Mouse (Mus musculus) neural tube, embryonic 14.5 days (tissue): ENCODE measurements around the gene Cyp51. TPM values are rescaled to one million over a fixed set of nuclear protein-coding genes. Genes with fewer than 3 reads are reported as not detected.

Experiments used
- ATAC-seq: fragments of 200-750 bp; cut with Nextera tagmentation; 2 replicates; pipeline ENCODE4 v1.8.0; 2017; ENCODE audit warnings: low read depth, mild to moderate bottlenecking, moderate TSS enrichment, moderate library complexity
- H3K27ac ChIP-seq: fragments of 300-500 bp; sonication (generic); 2 replicates; pipeline ENCODE4 v1.5.1; 2014; ENCODE audit warnings: low read depth, mild to moderate bottlenecking, control low read depth, low read length, moderate library complexity, mixed read lengths
- H3K27me3 ChIP-seq: fragments of 300-500 bp; sonication (generic); 2 replicates; pipeline ENCODE4 v1.6.1; 2014; ENCODE audit warnings: low read length; ENCODE audit not compliant: control insufficient read depth, insufficient read depth
- H3K36me3 ChIP-seq: fragments of 300-500 bp; sonication (generic); 2 replicates; pipeline ENCODE4 v1.6.1; 2014; ENCODE audit warnings: low read length, mixed read lengths; ENCODE audit not compliant: control insufficient read depth, insufficient read depth
- H3K4me1 ChIP-seq: fragments of 300-500 bp; sonication (generic); 2 replicates; pipeline ENCODE4 v1.6.1; 2014; ENCODE audit warnings: low read length; ENCODE audit not compliant: control insufficient read depth, insufficient read depth
- H3K4me2 ChIP-seq: fragments of 300-500 bp; sonication (generic); 2 replicates; pipeline ENCODE4 v1.6.1; 2014; ENCODE audit warnings: mild to moderate bottlenecking, low read depth, low read length, control low read depth
- H3K4me3 ChIP-seq: fragments of 300-500 bp; sonication (generic); 2 replicates; pipeline ENCODE4 v1.5.1; 2014; ENCODE audit warnings: low read depth, low read length, control low read depth, mixed read lengths
- H3K9ac ChIP-seq: fragments of 300-500 bp; sonication (generic); replicated peaks from 2 replicates; pipeline ENCODE4 v1.6.1; 2014; ENCODE audit warnings: low read depth, mild to moderate bottlenecking, control low read depth, low read length, mixed read lengths
- H3K9me3 ChIP-seq: fragments of 300-500 bp; sonication (generic); 2 replicates; pipeline ENCODE4 v1.6.1; 2016; ENCODE audit warnings: low read length; ENCODE audit not compliant: control insufficient read depth
- WGBS: fragments of 180-500 bp; shearing (Covaris S2); extraction: QIAGEN DNeasy Blood & Tissue Kit; methylation state at CpG from one replicate; pipeline ENCODE4 v1.1.7; 2014; 5-methylcytosine and 5-hydroxymethylcytosine counted together
- polyA plus RNA-seq: library from polyadenylated mRNA; unstranded; fragments of >200 nt; fragmentation: Nextera tagmentation; extraction: Ambion mirVana; gene quantifications from 2 replicates; pipeline ENCODE4 v1.2.1, GENCODE M21; 2014

Gene Cyp51
- polyA plus RNA-seq, 1 experiment from 2014 or later = 177 TPM

DNA sequence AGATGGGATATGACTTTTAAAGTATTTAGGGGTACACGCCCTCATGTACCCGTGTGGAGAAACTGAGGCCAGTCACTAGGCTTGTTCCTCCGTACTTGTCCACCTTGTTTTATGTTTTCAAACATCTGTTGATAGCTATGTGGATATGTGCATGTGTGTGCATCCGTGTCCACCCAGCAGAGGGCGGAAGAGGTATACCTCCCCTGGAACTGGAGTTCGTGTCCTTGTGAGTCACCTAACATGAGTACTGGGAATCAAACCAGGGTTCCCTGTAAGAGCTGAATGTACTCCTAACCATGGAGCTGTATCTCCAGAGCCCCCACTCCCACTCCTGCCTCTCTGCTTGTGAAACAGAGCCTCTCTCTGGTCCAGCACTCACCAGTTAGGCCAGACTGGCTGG lies 64.2 kb downstream of the Cyp51 start:
- no peaks in the 10 kb centered on the region for H3K4me1 ChIP-seq

DNA sequence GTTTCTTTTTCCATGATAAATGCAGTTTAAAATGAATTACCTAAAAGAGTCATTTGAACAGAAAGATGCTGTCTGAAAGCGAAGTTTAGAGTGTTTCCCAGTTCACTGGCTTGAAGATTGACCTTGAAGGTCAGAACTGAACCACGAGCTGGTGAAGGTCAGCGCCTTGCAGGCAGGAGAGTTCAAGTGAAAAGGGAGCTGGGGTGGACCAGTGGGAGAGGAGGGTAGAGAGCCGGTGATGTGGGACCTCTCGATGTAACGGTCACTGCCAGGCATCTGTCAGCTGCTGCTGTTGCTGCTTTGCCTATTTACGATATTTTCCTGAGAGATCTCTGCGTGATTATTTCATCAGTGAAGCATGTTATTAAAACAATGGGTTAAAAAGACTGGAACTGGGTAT lies 65.2 kb downstream of the Cyp51 start:
- no peaks in the 10 kb centered on the region for H3K4me1 ChIP-seq
- no peaks in the 10 kb centered on the region for H3K9me3 ChIP-seq
- no peak overlapping the region for H3K9ac ChIP-seq
- no peak overlapping the region for H3K4me2 ChIP-seq
- H3K27me3 ChIP-seq = no peaks in the 10 kb centered on the region
- 88% methylated on average over 8 of the region's 8 CpGs for WGBS
- peaks cover 69% of the 10 kb centered on the region for H3K36me3 ChIP-seq
- H3K4me3 ChIP-seq = no peak overlapping the region
- no peak for ATAC-seq
- H3K27ac ChIP-seq = no peak overlapping the region

More for the DNA sequence above, 64.2 kb downstream of the Cyp51 start:
- Histone ChIP-seq H3K9me3 (no peaks in the 10 kb centered on the region), H3K4me3 (no peak overlapping the region), H3K27ac (no peak overlapping the region), H3K36me3 (peaks cover 67% of the 10 kb centered on the region), H3K4me2 (no peak overlapping the region), H3K27me3 (no peaks in the 10 kb centered on the region), H3K9ac (no peak overlapping the region)
- 93% methylated on average over 6 of the region's 6 CpGs for WGBS
- ATAC-seq = no peak

DNA sequence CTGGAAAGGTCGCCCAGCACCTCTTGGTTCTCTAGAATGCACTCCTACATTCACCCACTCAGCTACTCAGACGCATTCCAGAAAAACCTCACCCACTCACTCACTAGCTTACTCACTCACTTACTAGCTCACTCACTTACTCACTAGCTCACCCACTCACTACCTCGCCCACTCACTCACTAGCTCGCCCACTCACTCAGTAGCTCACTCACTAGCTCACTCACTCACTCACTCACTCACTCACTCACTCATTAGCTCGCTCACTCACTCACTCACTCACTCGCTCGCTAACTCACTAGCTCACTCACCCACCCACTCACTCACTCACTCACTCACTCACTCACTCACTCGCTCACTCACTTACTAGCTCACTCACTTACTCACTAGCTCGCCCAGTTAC lies 67.9 kb downstream of the Cyp51 start:
- no peak for ATAC-seq
- Histone ChIP-seq H3K36me3 (peaks cover 53% of the 10 kb centered on the region), H3K4me1 (no peaks in the 10 kb centered on the region), H3K27ac (no peak overlapping the region), H3K27me3 (no peaks in the 10 kb centered on the region), H3K9me3 (no peaks in the 10 kb centered on the region), H3K4me2 (no peak overlapping the region), H3K4me3 (no peak overlapping the region), H3K9ac (no peak overlapping the region)
- WGBS = 95% methylated on average over 9 of the region's 9 CpGs

DNA sequence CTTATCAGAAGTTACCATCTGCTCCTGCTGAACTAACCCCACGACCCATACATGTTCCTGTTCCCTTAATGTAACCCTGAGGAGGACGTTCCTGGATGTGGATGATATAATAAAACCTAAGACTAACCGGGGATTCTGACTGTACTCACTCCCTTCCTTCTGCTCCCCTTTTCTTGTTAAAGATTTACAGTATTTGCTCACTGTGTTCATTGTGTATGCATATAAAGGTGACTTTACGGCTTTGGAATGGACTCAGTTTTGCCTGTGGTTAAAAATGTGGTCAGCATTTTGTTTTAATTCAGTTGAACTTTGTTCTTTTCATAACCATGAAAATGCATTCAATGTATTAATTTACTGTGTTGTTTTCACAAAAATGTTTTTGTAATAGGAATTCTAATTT lies 72.7 kb downstream of the Cyp51 start:
- Histone ChIP-seq H3K36me3 (peaks cover 30% of the 10 kb centered on the region), H3K4me1 (no peaks in the 10 kb centered on the region), H3K4me3 (no peak overlapping the region), H3K27me3 (no peaks in the 10 kb centered on the region), H3K4me2 (no peak overlapping the region), H3K9ac (no peak overlapping the region), H3K9me3 (no peaks in the 10 kb centered on the region), H3K27ac (no peak overlapping the region)
- WGBS = 78% methylated on average over 4 of the region's 4 CpGs
- ATAC-seq = no peak

Other genes starting within 250 kb of the Cyp51 start
- gene Mterf1a, start 210.8 kb downstream of the Cyp51 start, polyA plus RNA-seq = 7.1 and 8.2 TPM in 2 replicates
- gene Akap9, start 176.7 kb downstream of the Cyp51 start, polyA plus RNA-seq = 330 and 342 TPM in 2 replicates
- 2.6 and 3.2 TPM in 2 replicates for gene Mterf1b, start 87.6 kb upstream of the Cyp51 start, polyA plus RNA-seq